Comparison of ENCODE assay signal across 23 mouse cellular contexts in genomic region chr9:69700696-69701095, GRCm38 (mm10).
"Had no signal": no experiment of that assay in that cellular context is flagged by ENCODE, and none has a peak within 500 bp of the region (broad histone marks: within the 10 kb centered on the region; RNA-seq: fewer than 3 reads in every experiment).

No protein-coding gene starts in this region.

- H3K27me3 ChIP-seq: heart, embryonic 13.5 days; heart, embryonic 15.5 days; hindbrain, embryonic 15.5 days; limb, embryonic 15.5 days; liver, embryonic 12.5 days had no signal

- H3K27ac ChIP-seq: heart, embryonic 13.5 days; heart, embryonic 15.5 days; hindbrain, embryonic 13.5 days; hindbrain, embryonic 15.5 days; hindbrain, postnatal 0 days; kidney, embryonic 15.5 days; kidney, postnatal 0 days; limb, embryonic 13.5 days; limb, embryonic 15.5 days; liver, embryonic 12.5 days had no signal

- H3K4me1 ChIP-seq: heart, embryonic 13.5 days; heart, embryonic 15.5 days; hindbrain, embryonic 15.5 days; kidney, embryonic 15.5 days; limb, embryonic 15.5 days; liver, embryonic 12.5 days had no signal

- DNase-seq: gastrocnemius, postnatal 14 days; gastrocnemius, postnatal 36 days; heart, adult 18-20 months; heart, postnatal 14 days; heart, postnatal 36 days; kidney, adult 11 months; kidney, adult 2 months; kidney, adult 9 months; kidney, postnatal 14 days; kidney, postnatal 36 days; layer of hippocampus, adult 9-11 months; layer of hippocampus, postnatal 36 days; left cerebral cortex, postnatal 4 days had no signal

- H3K9ac ChIP-seq: heart, embryonic 13.5 days; heart, embryonic 15.5 days; hindbrain, embryonic 13.5 days; hindbrain, embryonic 15.5 days; kidney, embryonic 15.5 days; limb, embryonic 13.5 days; limb, embryonic 15.5 days; liver, embryonic 12.5 days had no signal

- H3K36me3 ChIP-seq: heart, embryonic 13.5 days; heart, embryonic 15.5 days; hindbrain, embryonic 13.5 days; hindbrain, embryonic 15.5 days; kidney, embryonic 15.5 days; limb, embryonic 13.5 days; limb, embryonic 15.5 days; liver, embryonic 12.5 days had no signal

- H3K4me3 ChIP-seq: heart, embryonic 13.5 days; heart, embryonic 15.5 days; hindbrain, embryonic 13.5 days; hindbrain, embryonic 15.5 days; kidney, embryonic 15.5 days; limb, embryonic 13.5 days; limb, embryonic 15.5 days; liver, embryonic 12.5 days had no signal
